Mouse (Mus musculus): ENCODE results near the gene Lrrc26. TPM values are rescaled to one million over a fixed set of nuclear protein-coding genes. Genes with fewer than 3 reads are reported as not detected.

Lrrc26 gene
- polyA plus RNA-seq, 3 experiments from 2014 or later: not detected

Other genes with a start within 250 kb of the Lrrc26 start
- 10 to 100 TPM; 11.3 to 20.4 (median 11.4) TPM for gene Nsmf, start 235.6 kb upstream of the Lrrc26 start, polyA plus RNA-seq (2017; shearing (Covaris generic))
- gene Entpd8, start 209.6 kb upstream of the Lrrc26 start, polyA plus RNA-seq (2017; shearing (Covaris generic)): under 1 TPM in 1 of 3 experiments, not detected in 2; 0.90 TPM
- 1 to 10 TPM in 2 of 3 experiments, under 1 TPM in 1; 0.68 to 4.2 (median 4.2) TPM for gene Noxa1, start 194.8 kb upstream of the Lrrc26 start, polyA plus RNA-seq (2017; shearing (Covaris generic))
- 1 to 10 TPM in 1 of 3 experiments, under 1 TPM in 2; 0.54 to 1.2 (median 0.59) TPM for gene Nrarp, start 109.2 kb upstream of the Lrrc26 start, polyA plus RNA-seq (2017; shearing (Covaris generic))
- 10 to 100 TPM; 55.3 to 73.9 (median 67.2) TPM for gene Tor4a, start 93.0 kb upstream of the Lrrc26 start, polyA plus RNA-seq (2017; shearing (Covaris generic))
- 10 to 100 TPM; 46.6 to 50.3 (median 47.0) TPM for gene Nelfb, start 78.4 kb upstream of the Lrrc26 start, polyA plus RNA-seq (2017; shearing (Covaris generic))
- not detected for gene Stpg3, start 75.3 kb upstream of the Lrrc26 start, polyA plus RNA-seq (2017; shearing (Covaris generic))
- gene Fam166a, start 71.2 kb upstream of the Lrrc26 start, polyA plus RNA-seq (2017; shearing (Covaris generic)): not detected
- 100 to 1,000 TPM in 1 of 3 experiments, 10 to 100 TPM in 2; 90.3 to 208 (median 96.5) TPM for gene Tubb4b, start 65.2 kb upstream of the Lrrc26 start, polyA plus RNA-seq (2017; shearing (Covaris generic))
- gene Slc34a3, start 55.6 kb upstream of the Lrrc26 start, polyA plus RNA-seq (2017; shearing (Covaris generic)): not detected
- gene Rnf224, start 53.1 kb upstream of the Lrrc26 start, polyA plus RNA-seq (2017; shearing (Covaris generic)): not detected
- gene Rnf208, start 47.7 kb upstream of the Lrrc26 start, polyA plus RNA-seq (2017; shearing (Covaris generic)): 1 to 10 TPM in 1 of 3 experiments, under 1 TPM in 2; 0.53 to 1.6 (median 0.99) TPM
- gene Cysrt1, start 47.5 kb upstream of the Lrrc26 start, polyA plus RNA-seq (2017; shearing (Covaris generic)): not detected
- gene AL732309.1, start 43.1 kb upstream of the Lrrc26 start, polyA plus RNA-seq (2017; shearing (Covaris generic)): 1 to 10 TPM; 2.3 to 9.2 (median 4.0) TPM
- 10 to 100 TPM in 1 of 3 experiments, 1 to 10 TPM in 2; 8.3 to 13.7 (median 8.7) TPM for gene Tmem203, start 34.5 kb upstream of the Lrrc26 start, polyA plus RNA-seq (2017; shearing (Covaris generic))
- 1 to 10 TPM; 3.4 to 4.7 (median 3.9) TPM for gene Tprn, start 27.3 kb upstream of the Lrrc26 start, polyA plus RNA-seq (2017; shearing (Covaris generic))
- 100 to 1,000 TPM; 111 to 156 (median 121) TPM for gene Ssna1, start 17.5 kb upstream of the Lrrc26 start, polyA plus RNA-seq (2017; shearing (Covaris generic))
- gene Anapc2, start 17.4 kb upstream of the Lrrc26 start, polyA plus RNA-seq (2017; shearing (Covaris generic)): 10 to 100 TPM; 29.3 to 44.6 (median 39.2) TPM
- not detected for gene Tmem210, start 1.8 kb upstream of the Lrrc26 start, polyA plus RNA-seq (2017; shearing (Covaris generic))
- gene Grin1, start 29.3 kb downstream of the Lrrc26 start, polyA plus RNA-seq (2017; shearing (Covaris generic)): not detected
- 10 to 100 TPM; 21.2 to 24.3 (median 23.1) TPM for gene Man1b1, start 42.4 kb downstream of the Lrrc26 start, polyA plus RNA-seq (2017; shearing (Covaris generic))
- gene Dpp7, start 66.4 kb downstream of the Lrrc26 start, polyA plus RNA-seq (2017; shearing (Covaris generic)): 10 to 100 TPM; 10.2 to 24.6 (median 21.1) TPM
- 10 to 100 TPM; 12.2 to 20.6 (median 18.3) TPM for gene Uap1l1, start 75.8 kb downstream of the Lrrc26 start, polyA plus RNA-seq (2017; shearing (Covaris generic))
- 10 to 100 TPM in 1 of 3 experiments, under 1 TPM in 2; 0.44 to 10.5 (median 0.80) TPM for gene Sapcd2, start 82.4 kb downstream of the Lrrc26 start, polyA plus RNA-seq (2017; shearing (Covaris generic))
- gene Entpd2, start 106.0 kb downstream of the Lrrc26 start, polyA plus RNA-seq (2017; shearing (Covaris generic)): 1 to 10 TPM in 1 of 3 experiments, under 1 TPM in 1, not detected in 1; 0.49 to 1.3 TPM
- gene Npdc1, start 109.4 kb downstream of the Lrrc26 start, polyA plus RNA-seq (2017; shearing (Covaris generic)): 1 to 10 TPM; 2.8 to 6.1 (median 6.0) TPM
- 10 to 100 TPM in 1 of 3 experiments, 1 to 10 TPM in 2; 4.1 to 14.7 (median 7.2) TPM for gene Fut7, start 133.4 kb downstream of the Lrrc26 start, polyA plus RNA-seq (2017; shearing (Covaris generic))
- gene Abca2, start 138.8 kb downstream of the Lrrc26 start, polyA plus RNA-seq (2017; shearing (Covaris generic)): 10 to 100 TPM; 31.4 to 59.3 (median 41.8) TPM
- gene Clic3, start 166.9 kb downstream of the Lrrc26 start, polyA plus RNA-seq (2017; shearing (Covaris generic)): 1 to 10 TPM; 1.2 to 1.9 (median 1.6) TPM
- 10 to 100 TPM; 70.4 to 92.1 (median 89.2) TPM for gene Paxx, start 171.2 kb downstream of the Lrrc26 start, polyA plus RNA-seq (2017; shearing (Covaris generic))
- gene Ptgds, start 180.1 kb downstream of the Lrrc26 start, polyA plus RNA-seq (2017; shearing (Covaris generic)): not detected
- not detected for gene Lcn12, start 204.0 kb downstream of the Lrrc26 start, polyA plus RNA-seq (2017; shearing (Covaris generic))
- gene Fbxw5, start 210.8 kb downstream of the Lrrc26 start, polyA plus RNA-seq (2017; shearing (Covaris generic)): 10 to 100 TPM; 49.1 to 88.0 (median 76.8) TPM
- 1 to 10 TPM; 2.1 to 5.1 (median 3.4) TPM for gene C8g, start 211.8 kb downstream of the Lrrc26 start, polyA plus RNA-seq (2017; shearing (Covaris generic))

Measured in inflammation-experienced regulatory T-cells, adult 6 months (primary cell).